Mouse (Mus musculus) T-helper 17 cell (primary cell): ENCODE results near the gene Ilkap.

ENCODE experiments used
- in situ Hi-C, 2 experiments: fragments of 300-600 bp; cut with MboI, MseI; formaldehyde crosslinking; loops; 1 replicate in 1 of 2; 2 replicates in 1 of 2; pipeline ENCODE4 v1.15.1; 2025; ENCODE audit warnings: high pct_unique_total_duplicates in 2 of 2

Ilkap gene

DNA sequence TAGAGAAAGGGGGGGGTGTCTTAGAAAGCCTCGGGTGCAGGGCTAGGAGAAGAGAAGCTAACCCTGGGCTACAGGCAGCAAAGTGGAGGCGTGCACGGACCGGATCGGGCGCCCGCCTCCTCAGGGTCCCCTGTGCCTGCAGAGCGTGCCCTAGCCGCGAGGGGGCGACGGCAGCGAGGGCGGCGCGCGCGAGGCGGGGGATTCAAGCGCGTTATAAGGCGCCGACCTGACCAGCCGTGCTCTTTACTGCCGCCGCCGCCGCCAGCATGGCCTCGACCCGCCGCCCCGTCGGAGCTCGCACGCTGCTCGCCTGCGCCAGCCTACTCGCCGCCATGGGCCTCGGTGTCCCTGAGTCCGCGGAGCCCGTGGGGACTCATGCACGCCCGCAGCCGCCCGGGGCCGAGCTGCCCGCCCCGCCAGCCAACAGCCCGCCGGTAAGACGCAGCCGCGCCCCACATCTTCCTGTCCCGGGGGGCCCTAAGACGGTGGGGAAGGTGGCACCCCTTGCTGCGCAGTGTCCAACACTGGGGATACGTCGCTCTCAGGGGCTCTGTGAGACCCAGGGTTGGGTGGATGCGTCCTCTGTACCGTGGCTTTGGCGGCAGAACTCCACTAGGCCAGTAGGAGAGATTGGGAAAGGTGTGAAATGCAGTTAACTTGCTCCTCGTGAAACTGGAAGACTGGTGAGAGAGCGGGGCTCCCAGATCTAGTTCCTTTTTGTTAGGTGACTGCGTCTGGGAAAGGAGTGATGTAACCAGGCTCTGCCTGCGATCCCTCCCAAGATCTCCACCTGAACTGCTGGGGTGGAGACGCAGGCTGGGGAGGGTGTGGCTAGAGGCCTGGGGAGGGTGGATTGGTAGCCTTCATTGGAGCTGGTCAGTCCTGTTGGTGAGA, 32.2 kb downstream of the Ilkap start, which contains the start of gene Erfe:
Gene Erfe, plus strand, starts transcription at position 216 of the 894 bp plus-strand sequence.
- in situ Hi-C loops = no loop called here

DNA sequence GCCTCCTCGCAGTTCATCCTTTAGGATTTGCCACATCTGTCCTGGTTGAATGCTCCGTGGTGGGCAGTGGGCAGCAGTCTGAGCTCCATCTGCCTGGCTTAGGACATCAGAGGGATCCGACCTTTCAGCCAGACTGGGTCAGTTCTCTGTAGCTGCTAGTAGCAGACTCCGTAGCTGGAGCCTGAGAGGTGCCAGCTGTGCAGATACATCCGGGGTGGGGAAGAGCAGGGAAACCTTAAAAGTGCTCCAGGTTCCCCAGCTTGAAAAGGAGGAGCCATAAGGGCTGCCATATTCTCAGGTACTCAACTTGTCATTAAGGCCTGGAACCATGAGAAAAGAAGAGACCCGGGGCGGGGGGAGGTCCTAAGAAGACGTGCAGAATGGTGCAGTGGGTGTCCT, 32.8 kb downstream of the Ilkap start:
- in situ Hi-C loops = no loop called here

DNA sequence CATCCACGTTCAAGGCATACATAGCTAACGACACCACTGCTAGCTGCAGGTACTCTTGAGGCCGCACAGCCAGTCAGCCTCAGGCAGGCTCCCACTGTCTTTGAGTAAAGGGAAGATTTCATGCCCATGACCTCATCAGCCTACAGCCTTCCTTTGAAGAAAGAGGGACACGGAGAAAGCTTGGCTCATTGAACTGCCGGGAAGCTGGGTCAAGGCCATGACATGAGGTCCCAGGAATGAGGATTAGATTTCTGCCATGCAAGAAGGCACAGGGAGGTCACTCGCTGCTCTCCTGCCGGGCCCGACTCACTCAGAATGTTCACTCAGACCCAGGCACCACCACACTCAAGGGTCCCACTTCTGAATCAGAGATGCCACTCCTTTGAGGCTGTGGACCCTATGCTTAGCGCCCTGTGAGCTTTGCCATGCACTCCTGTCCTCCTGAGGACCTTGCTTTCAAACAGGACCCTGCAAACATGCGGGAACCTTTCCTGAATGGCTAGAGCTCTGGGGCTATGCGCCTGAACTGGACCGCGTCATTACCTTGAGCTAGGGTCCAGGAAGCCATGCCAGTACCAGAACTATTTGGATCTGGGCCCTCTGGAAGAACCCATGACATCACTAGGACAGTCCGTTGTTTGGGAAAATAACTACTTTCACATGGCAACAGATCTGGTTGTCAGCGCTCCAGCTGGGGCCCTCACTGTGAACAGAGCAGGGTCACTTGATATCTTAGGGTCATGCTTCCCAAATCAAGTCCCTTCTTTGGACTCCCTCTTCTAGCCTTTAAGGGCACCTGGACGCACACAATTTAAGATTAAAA, 33.6 kb downstream of the Ilkap start:
- in situ Hi-C loops = no loop called here

DNA sequence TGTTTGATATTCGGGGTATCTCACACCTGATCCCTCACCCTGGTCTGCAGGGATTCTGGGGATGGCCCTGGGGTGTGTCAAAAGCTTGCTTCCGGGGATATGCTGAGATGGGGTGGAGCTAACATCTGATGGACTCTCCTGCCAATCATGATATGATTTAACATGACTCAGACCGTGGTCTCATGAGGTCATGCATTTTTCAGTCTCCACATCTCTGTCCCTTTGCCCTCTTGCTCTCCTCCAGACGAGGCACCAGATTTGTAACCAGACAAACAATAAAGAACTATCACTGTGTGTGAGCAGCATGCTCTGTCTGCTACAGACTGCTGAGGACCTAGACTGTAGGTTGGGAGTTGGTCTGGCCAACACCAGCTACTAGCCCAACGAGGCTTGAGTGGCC, 36.5 kb downstream of the Ilkap start:
- in situ Hi-C loops = no loop called here

DNA sequence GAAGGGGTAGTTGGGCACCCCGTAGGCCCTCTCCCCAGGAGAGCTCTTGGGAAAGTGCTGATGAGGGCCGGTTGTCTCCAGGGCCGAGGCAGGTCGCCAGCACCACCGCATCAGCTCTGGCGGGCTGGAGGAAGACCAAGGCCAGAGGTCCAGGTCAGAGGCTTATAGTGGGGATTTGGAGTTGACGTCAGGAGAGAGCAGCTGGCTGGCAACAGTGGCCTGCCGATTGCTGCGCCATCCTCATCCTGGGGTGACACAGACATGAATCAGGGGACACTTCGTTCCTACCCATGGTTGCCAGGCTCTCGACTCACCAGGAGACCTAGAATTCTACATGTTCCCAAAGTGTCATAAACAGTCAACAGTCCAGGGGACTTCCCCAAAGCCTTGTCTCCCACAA, 42.5 kb downstream of the Ilkap start:
- in situ Hi-C loops = no loop called here

DNA sequence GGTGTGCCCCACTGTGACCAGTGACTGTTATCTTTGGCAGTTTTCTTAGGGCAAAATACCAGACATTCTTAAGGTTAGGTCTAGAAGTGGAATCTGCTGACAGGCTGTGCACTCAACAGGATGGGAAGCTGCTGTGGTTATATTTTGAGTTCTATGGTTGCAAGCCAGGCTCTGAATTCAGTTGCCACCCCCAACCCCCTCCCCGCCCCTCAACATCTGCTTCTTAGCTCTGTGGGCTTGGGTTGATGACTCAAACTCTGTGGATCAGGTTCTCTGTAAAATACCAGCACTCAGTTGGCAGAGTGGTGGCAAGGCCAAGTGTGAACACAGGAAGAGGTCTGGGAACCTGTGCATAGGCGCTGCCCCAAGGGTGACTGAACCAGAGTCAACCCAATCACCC, 46.3 kb downstream of the Ilkap start:
- in situ Hi-C loops = no loop called here

DNA sequence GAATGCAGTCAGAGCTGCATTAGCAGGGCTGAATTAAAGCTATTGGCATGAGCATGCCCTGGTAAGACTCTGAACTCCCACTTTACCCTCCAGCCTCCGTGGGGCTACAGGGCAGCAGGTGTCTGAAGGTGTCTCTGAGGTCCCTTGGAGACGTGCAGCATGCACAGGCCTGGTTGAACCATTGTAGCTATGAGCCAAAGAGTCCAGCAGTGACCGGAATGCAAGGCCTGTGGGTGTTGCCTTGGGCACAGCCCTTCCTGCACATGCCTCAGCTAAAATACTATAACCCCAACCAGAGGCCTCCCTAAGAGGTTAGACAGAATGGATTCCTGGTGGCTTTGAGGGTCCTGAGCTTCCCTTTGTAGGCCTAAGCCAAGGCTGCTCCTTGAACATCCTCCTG, 47.4 kb downstream of the Ilkap start:
- in situ Hi-C loops = no loop called here

DNA sequence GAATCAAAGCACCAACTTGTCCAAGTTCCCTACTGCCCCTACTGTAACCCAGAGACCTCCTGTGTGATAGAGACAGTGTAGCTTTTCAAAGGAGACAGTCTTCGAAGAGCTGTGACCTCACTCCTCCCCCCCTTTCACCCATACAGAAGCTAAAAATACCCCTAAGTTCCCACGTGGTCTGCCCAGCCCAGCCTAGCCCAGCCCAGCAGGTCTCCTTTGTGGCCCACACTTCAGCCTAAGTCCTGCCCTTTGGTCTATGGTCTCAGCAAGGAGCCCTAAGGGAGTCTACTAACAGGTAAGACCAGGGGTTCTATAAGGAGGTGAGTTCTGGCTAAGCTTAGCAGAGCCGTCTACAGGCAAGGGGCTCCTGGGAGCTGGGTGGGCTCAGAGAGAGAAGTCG, 47.8 kb downstream of the Ilkap start, which contains the start of gene Klhl30:
Gene Klhl30, plus strand, starts transcription at position 176 of the 400 bp plus-strand sequence.
- in situ Hi-C loops = no loop called here

DNA sequence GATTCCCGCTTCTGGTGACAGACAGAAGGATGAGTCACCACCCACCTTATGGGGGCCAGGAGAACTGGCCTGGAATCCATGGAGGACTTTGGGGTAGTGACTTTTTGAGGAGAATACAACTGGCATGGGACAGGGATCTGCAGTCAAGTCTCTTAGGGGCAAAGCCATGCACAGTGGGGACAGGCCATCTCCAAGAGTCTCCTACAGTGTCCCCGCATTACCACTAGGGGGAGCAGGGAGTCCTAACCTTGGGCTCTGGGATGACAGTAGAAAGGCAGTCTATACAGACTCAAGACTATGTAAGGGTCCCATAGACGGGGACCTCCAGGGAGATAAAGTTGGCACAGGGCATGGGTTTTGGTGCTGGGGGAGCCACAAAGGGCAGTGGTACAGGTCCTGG, 51.7 kb downstream of the Ilkap start:
- in situ Hi-C loops = loop anchor here (5.0 to 10.0 kb wide), 2 partner anchors 372 to 380 kb away; partner anchors contain the start of gene Rab17 (in 1 of the 2)

DNA sequence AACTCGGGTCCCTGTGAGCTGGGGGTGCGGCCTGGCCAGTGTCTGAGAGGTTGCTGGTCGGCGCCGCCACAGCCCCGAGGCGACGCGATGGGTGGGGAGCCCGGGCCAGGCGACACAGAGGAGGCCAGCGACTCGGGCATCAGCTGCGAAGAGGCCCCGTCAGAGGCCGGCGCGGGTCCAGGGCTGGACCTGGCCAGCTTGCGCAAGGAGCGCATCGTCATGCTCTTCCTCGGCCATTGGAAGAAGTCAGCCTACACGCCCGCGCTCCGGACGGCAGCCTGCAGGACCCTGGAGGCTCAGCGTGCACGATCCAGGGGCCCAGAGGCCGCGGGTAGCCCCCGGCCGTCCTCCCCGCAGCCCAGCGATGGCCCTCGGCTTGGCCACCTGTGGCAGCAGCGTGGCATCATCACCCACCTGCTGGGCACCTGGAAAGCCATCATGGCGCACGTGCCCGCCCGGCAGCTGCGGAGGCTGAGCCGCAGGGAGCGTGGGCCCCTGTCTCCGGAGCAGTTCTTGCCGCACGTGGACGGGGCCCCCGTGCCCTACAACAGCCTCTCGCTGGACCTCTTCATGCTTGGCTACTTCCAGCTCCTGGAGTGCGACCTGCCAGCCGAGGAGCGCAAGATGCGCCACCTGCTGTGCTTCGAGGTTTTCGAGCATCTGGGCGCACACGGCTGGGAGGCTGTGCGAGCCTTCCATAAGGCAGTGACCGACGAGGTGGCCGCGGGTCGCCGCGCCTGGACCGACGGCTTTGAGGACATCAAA, 53.5 kb downstream of the Ilkap start:
- in situ Hi-C loops = loop anchor here (5.0 to 10.0 kb wide), 2 partner anchors 370 to 378 kb away; partner anchors contain the start of gene Rab17 (in 1 of the 2)

DNA sequence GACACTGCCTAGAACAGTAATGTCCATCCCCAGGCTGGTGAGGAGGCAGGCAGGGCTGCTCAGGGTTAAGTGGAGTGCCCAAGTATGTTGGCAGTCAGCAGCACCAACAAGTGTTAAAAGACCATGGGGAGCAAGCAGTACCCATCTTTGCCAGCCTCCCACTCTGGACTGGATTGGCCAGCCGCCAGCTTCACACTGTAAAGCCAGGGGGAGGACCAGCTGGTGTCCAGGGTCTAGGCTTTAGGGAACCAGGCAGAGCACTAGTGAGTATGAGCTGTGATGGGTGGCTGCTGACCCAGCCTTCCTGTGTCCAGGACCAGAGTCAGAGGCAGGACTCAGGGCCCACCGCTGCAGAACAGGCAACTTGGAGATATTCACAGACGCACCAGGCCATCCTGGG, 54.6 kb downstream of the Ilkap start:
- in situ Hi-C loops = loop anchor here in 1 of 2 experiments (10.0 kb wide), 1 partner anchor 369 kb away; no protein-coding TSS in a partner anchor

DNA sequence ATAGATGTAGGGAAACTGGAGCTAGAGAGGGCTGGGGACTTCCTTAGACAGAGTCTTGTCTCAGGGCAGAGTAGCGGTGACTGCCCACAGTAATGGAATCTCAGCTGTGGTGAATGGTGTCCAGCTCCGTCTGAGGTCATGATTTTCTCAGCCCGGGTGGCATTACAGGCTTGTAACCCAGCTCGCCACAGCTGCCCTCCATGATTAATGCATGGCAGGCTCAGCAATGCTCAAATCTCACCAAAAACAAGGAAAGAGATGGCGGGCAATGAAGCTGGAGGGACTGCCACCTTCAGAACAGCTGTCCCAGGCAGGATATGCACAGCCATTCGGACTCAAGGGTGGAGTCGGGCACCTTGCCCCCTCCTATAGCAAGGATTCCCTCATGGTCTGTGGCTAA, 61.3 kb downstream of the Ilkap start:
- in situ Hi-C loops = loop anchor here in 1 of 2 experiments (10.0 kb wide), 1 partner anchor 1953 kb away; no protein-coding TSS in a partner anchor

DNA sequence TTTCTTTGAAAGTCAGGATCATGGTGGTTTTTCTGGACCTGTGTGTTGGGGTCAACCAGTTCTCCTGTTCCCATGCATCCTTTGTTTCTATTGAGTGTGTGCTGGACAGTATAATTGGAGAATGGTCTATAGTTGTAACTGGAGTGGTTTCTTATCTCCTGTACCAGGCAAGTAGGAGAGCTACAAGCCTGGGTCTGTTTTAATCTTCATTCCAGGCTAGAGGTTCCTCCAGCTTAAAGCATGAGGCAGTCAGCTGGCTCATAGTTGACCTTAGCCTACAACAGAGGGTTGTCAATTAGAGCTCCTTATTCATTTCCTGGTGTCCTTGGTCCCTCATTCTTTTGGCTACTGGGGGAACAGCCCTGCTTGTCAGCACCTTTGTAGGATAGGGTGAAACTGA, 65.0 kb downstream of the Ilkap start:
- in situ Hi-C loops = loop anchor here in 1 of 2 experiments (10.0 kb wide), 1 partner anchor 1949 kb away; no protein-coding TSS in a partner anchor

DNA sequence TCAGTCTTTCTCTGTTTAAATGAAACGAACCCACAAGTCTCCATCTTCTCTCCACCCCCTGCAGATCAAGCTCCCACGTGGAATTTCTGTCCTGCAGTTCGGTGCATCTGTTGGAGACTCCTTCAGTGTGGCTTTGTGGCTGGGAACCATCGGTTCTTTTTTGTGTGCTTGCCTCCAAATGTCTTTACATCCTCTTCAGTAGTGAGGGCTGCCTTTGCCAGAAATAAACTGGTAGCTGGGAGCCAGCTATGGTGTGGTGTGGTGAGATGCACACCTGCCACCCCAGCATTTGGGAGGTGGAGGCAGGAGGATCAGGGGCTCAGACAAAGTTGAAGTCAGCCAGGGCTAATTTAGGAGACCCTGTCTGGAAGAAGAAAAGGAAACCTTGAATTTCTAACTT, 66.5 kb downstream of the Ilkap start:
- in situ Hi-C loops = loop anchor here in 1 of 2 experiments (10.0 kb wide), 1 partner anchor 1947 kb away; no protein-coding TSS in a partner anchor

DNA sequence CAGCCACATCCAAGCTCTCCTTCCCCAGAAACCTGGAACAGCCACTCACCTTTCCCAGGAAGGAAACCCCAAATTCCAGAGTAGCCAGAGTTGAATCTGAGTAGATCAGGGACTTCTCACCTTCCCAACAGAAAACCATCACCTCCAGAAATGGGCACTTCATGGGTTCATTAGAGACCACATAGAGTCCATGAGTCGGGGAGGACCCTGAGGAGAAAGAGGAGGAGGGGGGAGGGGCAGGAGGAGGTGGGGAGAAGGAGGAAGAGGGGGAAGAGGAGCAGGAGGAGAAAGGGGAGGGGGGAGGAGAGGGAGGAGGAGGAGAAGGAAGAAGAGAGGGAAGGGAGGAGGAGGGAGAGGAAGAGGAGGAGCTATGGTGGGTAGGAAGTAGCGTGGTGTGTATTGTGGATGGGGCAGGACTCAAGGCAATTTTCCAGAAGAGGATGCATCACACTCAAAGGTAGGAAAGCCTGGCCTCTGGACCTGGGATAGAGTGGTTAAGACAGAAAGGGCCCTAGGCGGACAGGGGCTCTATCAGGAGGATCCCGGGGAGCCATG, 73.0 kb downstream of the Ilkap start:
- in situ Hi-C loops = no loop called here

DNA sequence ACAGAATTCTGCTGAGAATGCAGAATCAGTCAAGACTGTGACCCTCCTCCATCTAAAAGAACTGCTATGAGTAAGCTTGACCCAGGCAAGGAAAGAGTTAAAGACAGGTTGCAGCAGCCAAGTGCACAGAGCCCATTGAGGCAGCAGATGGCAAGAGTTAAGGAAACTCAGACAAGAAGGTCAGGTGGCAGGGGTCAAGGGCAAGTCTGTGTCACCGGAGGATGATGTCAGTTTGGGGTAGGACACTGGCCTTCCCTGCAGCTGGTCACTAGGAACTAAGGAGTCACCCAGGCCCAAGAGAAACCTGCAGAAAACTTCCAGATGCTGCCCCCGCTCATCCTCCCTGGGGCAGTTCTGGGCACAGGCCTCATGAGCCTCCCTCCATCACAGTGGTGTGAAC, 74.0 kb downstream of the Ilkap start:
- in situ Hi-C loops = no loop called here
